Mouse (Mus musculus) liver, embryonic 16.5 days (tissue): ENCODE data around the gene Cblc. TPM values are rescaled to one million over a fixed set of nuclear protein-coding genes. Genes with fewer than 3 reads are reported as not detected.
"Not testable (repeated sequence)": the region's sequence is repeated elsewhere in the genome, so short reads cannot be mapped to it uniquely, and the experiment has no call there.

Source experiments
- ATAC-seq: fragments of 200-750 bp; cut with Nextera tagmentation; 2 replicates; pipeline ENCODE4 v1.8.0; 2017; ENCODE audit warnings: low read depth, mild to moderate bottlenecking, moderate number of reproducible peaks, moderate library complexity
- H3K27ac ChIP-seq: fragments of 300-500 bp; sonication (generic); 2 replicates; pipeline ENCODE4 v1.5.1; 2014; ENCODE audit warnings: mild to moderate bottlenecking, low read length
- H3K27me3 ChIP-seq: fragments of 300-500 bp; sonication (generic); 2 replicates; pipeline ENCODE4 v1.6.1; 2014; ENCODE audit warnings: low read depth, low read length, mixed read lengths; ENCODE audit not compliant: control insufficient read depth, insufficient read depth
- H3K36me3 ChIP-seq: fragments of 300-500 bp; sonication (generic); 2 replicates; pipeline ENCODE4 v1.6.1; 2014; ENCODE audit warnings: mild to moderate bottlenecking; ENCODE audit not compliant: control insufficient read depth, insufficient read depth
- H3K4me1 ChIP-seq: fragments of 300-500 bp; sonication (generic); 2 replicates; pipeline ENCODE4 v1.6.1; 2014; ENCODE audit warnings: low read depth, low read length, mixed read lengths; ENCODE audit not compliant: control insufficient read depth
- H3K4me2 ChIP-seq: fragments of 300-500 bp; sonication (generic); 2 replicates; pipeline ENCODE4 v1.6.1; 2014; ENCODE audit warnings: low read depth, low read length, mixed read lengths
- H3K4me3 ChIP-seq: fragments of 300-500 bp; sonication (generic); 2 replicates; pipeline ENCODE4 v1.5.1; 2014; ENCODE audit warnings: low read depth, mild to moderate bottlenecking, low read length
- H3K9ac ChIP-seq: fragments of 300-500 bp; sonication (generic); 2 replicates; pipeline ENCODE4 v1.6.1; 2014; ENCODE audit warnings: low read depth, low read length
- H3K9me3 ChIP-seq: fragments of 300-500 bp; sonication (generic); replicated peaks from 2 replicates; pipeline ENCODE4 v1.6.1; 2016; ENCODE audit warnings: low read length; ENCODE audit not compliant: control insufficient read depth
- WGBS: fragments of 180-500 bp; shearing (Covaris S2); extraction: QIAGEN DNeasy Blood & Tissue Kit; methylation state at CpG from one replicate; pipeline ENCODE4 v1.1.7; 2014; ENCODE audit not compliant: insufficient replicate concordance; 5-methylcytosine and 5-hydroxymethylcytosine counted together
- polyA plus RNA-seq: library from polyadenylated mRNA; unstranded; fragments of >200 nt; fragmentation: Nextera tagmentation; extraction: Ambion mirVana; gene quantifications from 2 replicates; pipeline ENCODE4 v1.2.1, GENCODE M21; 2015

Cblc gene
- polyA plus RNA-seq, 1 experiment from 2014 or later = 4.7 TPM

- Histone ChIP-seq H3K9ac (no peak overlapping the region), H3K9me3 (no peaks in the 10 kb centered on the region), H3K4me1 (peaks cover 4% of the 10 kb centered on the region), H3K27ac (no peak overlapping the region; the same call in 1 of the 2 replicates), H3K27me3 (peaks cover 13% of the 10 kb centered on the region), H3K4me3 (no peak overlapping the region), H3K4me2 (no peak overlapping the region), H3K36me3 (no peaks in the 10 kb centered on the region)
- WGBS = 61% methylated on average over 19 of the region's 19 CpGs
- peak; percentile 53 for ATAC-seq
Measured at GRCm38 (mm10) chr7:19792701-19793630, 3.6 kb downstream of the Cblc start.

DNA sequence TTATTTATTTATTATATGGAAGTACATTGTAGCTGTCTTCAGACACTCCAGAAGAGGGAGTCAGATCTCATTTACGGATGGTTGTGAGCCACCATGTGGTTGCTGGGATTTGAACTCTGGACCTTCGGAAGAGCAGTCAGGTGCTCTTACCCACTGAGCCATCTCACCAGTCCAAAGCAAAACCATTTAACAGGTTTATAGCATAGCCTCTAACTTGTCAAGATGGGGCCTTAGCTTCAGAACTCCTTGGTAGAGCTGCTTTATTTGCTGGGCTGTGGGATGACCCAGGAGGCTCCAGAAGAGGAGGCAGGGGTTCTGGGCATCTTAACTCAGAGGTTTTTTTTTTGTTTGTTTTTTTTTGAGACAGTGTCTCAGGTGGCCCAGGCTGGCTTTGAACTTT lies 5.1 kb downstream of the Cblc start:
- H3K4me1 ChIP-seq, H3K9me3 ChIP-seq, H3K9ac ChIP-seq, H3K36me3 ChIP-seq, H3K4me2 ChIP-seq, H3K27me3 ChIP-seq, ATAC-seq, H3K4me3 ChIP-seq, H3K27ac ChIP-seq: not testable (repeated sequence)
- WGBS = 67% methylated on average over 2 of the region's 2 CpGs

GRCm38 (mm10) chr7:19789904-19790347 lies 6.7 kb downstream of the Cblc start:
- peak; percentile 16; the same call in 1 of the 2 replicates for ATAC-seq
- Histone ChIP-seq H3K27ac (no peak overlapping the region), H3K4me3 (peak overlapping the region; percentile 45), H3K9ac (no peak overlapping the region), H3K4me2 (peak overlapping the region; percentile 64), H3K27me3 (no peaks in the 10 kb centered on the region), H3K9me3 (no peaks in the 10 kb centered on the region), H3K36me3 (no peaks in the 10 kb centered on the region), H3K4me1 (peaks cover 4% of the 10 kb centered on the region)
- 1% methylated on average over 19 of the region's 19 CpGs for WGBS

- no peaks in the 10 kb centered on the region for H3K36me3 ChIP-seq
- no peak overlapping the region for H3K4me2 ChIP-seq
- WGBS = 30% methylated on average over 12 of the region's 12 CpGs
- H3K4me3 ChIP-seq = no peak overlapping the region
- ATAC-seq = no peak
- no peaks in the 10 kb centered on the region for H3K9me3 ChIP-seq
- no peak overlapping the region for H3K27ac ChIP-seq
- no peaks in the 10 kb centered on the region for H3K27me3 ChIP-seq
- peaks cover 4% of the 10 kb centered on the region for H3K4me1 ChIP-seq
- H3K9ac ChIP-seq = no peak overlapping the region
Measured at GRCm38 (mm10) chr7:19785874-19786458, 10.6 kb downstream of the Cblc start.

GRCm38 (mm10) chr7:19784764-19785535 lies 11.7 kb downstream of the Cblc start:
- Histone ChIP-seq H3K4me1 (peaks cover 4% of the 10 kb centered on the region), H3K4me3 (no peak overlapping the region), H3K27me3 (no peaks in the 10 kb centered on the region), H3K36me3 (0 out of 2 replicates have a peak, but pooled peaks cover under 1% of the 10 kb centered on the region), H3K27ac (no peak overlapping the region), H3K9me3 (no peaks in the 10 kb centered on the region), H3K9ac (no peak overlapping the region), H3K4me2 (no peak overlapping the region)
- ATAC-seq = peak; percentile 68
- WGBS = 24% methylated on average over 11 of the region's 11 CpGs

DNA sequence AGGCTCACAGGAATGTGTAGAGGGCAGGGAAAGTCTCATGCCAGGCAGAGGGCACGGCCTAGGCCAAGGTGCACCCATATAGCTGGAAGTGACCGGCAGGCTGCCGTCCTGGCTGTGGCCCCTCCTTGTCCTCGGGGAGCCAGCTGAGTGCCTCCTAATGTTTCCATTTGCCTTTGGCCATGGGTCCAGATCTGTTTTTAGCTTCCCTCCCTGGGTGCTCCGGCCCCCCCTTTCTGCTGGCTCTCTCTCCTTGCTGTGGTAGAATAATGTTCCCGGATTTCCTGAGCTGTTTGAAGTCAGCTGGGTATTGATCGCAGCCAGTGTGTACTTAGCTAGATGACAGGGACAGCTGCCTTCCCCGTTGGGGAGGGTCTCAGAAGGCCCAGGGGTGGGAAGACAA lies 13.0 kb downstream of the Cblc start:
- H3K4me2 ChIP-seq = no peak overlapping the region
- no peak overlapping the region for H3K9ac ChIP-seq
- no peaks in the 10 kb centered on the region; the same call in none of the 2 replicates for H3K4me1 ChIP-seq
- no peaks in the 10 kb centered on the region for H3K9me3 ChIP-seq
- no peak overlapping the region for H3K4me3 ChIP-seq
- WGBS = 50% methylated on average over 8 of the region's 8 CpGs
- H3K36me3 ChIP-seq = 0 out of 2 replicates have a peak, but pooled peaks cover 2% of the 10 kb centered on the region
- peak; percentile 41 for ATAC-seq
- H3K27ac ChIP-seq = no peak overlapping the region
- H3K27me3 ChIP-seq = no peaks in the 10 kb centered on the region

- no peak overlapping the region for H3K4me3 ChIP-seq
- no peak overlapping the region for H3K9ac ChIP-seq
- H3K36me3 ChIP-seq = 0 out of 2 replicates have a peak, but pooled peaks cover 2% of the 10 kb centered on the region
- 71% methylated on average over 4 of the region's 4 CpGs for WGBS
- no peak overlapping the region for H3K4me2 ChIP-seq
- no peaks in the 10 kb centered on the region for H3K9me3 ChIP-seq
- ATAC-seq = no peak
- H3K27me3 ChIP-seq = no peaks in the 10 kb centered on the region
- H3K4me1 ChIP-seq = no peaks in the 10 kb centered on the region; the same call in none of the 2 replicates
- H3K27ac ChIP-seq = no peak overlapping the region
Measured at GRCm38 (mm10) chr7:19782645-19783044, 14.0 kb downstream of the Cblc start.

DNA sequence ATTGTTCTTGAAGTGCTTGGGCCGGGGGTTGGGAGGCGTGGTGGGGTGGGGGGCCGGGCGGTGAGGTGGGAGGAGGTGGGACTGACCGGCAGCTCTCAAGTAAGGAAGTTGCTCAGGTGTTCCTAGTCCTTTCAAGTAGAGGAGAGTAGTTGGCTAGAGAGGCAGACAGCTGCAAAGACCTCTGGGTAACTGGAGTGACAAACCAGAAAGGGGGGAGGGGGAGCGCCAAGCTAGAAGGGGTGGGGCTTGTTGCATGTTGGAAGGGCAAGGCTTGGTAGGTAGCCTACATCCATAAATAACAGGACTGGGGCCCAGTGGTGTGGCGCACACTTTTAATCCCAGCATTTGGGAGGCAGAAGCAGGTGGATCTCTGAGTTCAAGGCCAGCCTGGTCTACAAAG lies 14.9 kb downstream of the Cblc start:
- H3K4me1 ChIP-seq = no peaks in the 10 kb centered on the region; the same call in none of the 2 replicates
- H3K9me3 ChIP-seq = no peaks in the 10 kb centered on the region
- H3K4me2 ChIP-seq = no peak overlapping the region
- H3K36me3 ChIP-seq = 0 out of 2 replicates have a peak, but pooled peaks cover 2% of the 10 kb centered on the region
- H3K9ac ChIP-seq = no peak overlapping the region
- no peak overlapping the region for H3K4me3 ChIP-seq
- H3K27me3 ChIP-seq = no peaks in the 10 kb centered on the region
- no peak overlapping the region for H3K27ac ChIP-seq
- ATAC-seq = no peak
- WGBS = 75% methylated on average over 7 of the region's 7 CpGs
